Mouse (Mus musculus) T-helper 17 cell (primary cell): ENCODE data around the gene Gabbr2.

Experiments used
- in situ Hi-C, 2 experiments: fragments of 300-600 bp; cut with MboI, MseI; formaldehyde crosslinking; loops; 1 replicate in 1 of 2; 2 replicates in 1 of 2; pipeline ENCODE4 v1.15.1; 2025; ENCODE audit warnings: high pct_unique_total_duplicates in 2 of 2

Gene Gabbr2

GRCm38 (mm10) chr4:46825846-46826529, 165.7 kb downstream of the Gabbr2 start:
- in situ Hi-C loops: no loop called here

DNA sequence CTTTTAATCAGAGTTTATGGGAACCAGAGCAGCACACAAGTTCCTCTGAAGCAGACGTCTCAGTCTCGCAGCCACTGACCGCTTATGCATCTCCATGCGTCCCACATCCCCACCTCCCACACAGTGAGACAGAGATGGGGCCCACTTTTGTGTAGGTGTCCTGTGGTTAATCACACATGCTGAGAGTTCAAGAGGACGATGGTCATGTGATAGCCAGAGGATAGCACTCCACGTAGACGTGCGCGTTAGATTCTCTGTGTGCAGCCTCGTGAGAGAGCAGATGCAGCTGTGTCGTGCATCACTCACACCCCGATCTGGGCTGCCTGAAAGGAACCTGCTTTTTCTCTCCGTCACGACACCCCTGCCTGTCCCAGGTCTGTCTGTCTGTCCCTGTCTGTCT, 167.9 kb downstream of the Gabbr2 start:
- in situ Hi-C loops: no loop called here

DNA sequence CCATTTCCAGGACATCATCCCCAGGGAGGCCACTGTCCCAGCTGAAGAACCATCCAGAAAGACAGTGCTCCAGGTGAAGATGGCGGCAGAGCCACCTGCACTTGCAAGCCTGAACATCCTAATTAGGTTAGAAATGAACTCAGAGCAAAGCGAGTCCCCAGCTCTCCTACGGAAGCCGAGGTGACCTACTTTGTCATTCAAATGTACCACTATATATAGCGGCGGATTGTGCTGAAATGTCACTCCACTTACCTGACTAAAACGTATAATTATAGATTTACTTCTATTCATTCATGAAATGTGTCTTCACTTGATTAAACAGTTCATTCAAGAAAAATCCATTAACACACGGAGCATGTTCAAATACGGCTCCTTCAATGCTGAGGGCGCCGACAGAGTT, 170.0 kb downstream of the Gabbr2 start:
- in situ Hi-C loops: no loop called here

- in situ Hi-C loops: no loop called here
Measured at GRCm38 (mm10) chr4:46814954-46815353, 176.7 kb downstream of the Gabbr2 start.

DNA sequence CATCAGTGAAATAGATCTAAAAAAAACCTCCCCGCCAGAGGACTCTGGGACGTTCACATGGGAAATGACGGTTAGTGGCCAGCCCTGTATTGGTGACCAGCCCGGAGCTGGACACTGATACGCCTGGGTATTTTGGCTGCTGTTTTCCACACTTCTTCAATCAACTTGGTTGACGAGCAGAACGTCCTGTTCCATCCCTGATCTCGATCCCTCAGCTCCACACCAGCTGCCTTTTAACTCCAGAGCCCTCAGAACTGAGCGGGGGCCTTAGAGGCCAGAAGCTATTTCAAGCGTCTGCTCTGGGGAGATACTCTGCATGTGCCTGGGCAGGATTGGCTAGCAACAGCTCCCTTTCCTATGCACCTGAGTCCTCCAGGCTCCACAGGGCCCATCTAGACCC, 177.4 kb downstream of the Gabbr2 start:
- in situ Hi-C loops: no loop called here

- in situ Hi-C loops: no loop called here
Measured at GRCm38 (mm10) chr4:46811165-46811564, 180.5 kb downstream of the Gabbr2 start.

GRCm38 (mm10) chr4:46806876-46807275, 184.8 kb downstream of the Gabbr2 start:
- in situ Hi-C loops: no loop called here

- in situ Hi-C loops: no loop called here
Measured at GRCm38 (mm10) chr4:46805910-46806309, 185.8 kb downstream of the Gabbr2 start.

DNA sequence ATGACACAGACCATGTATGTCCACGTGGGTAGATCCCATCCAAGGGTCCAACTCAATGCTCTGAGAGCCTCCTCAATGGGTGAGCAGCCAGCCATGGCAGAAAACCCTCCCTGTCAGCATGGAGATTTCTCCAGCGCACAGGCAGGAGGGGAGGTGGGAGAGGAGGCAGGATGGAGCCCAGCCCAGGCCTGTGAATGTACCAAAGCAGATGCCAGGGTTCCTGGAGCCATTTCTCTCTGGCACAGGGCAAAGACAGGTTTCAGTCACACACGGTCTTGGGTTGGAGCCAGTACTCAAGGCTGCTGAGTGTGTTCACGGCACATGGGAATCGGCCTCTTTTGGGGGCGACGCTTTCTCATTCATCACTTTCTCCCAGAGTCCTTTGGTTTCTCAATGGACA, 189.3 kb downstream of the Gabbr2 start:
- in situ Hi-C loops: no loop called here

- in situ Hi-C loops: no loop called here
Measured at GRCm38 (mm10) chr4:46799904-46800303, 191.8 kb downstream of the Gabbr2 start.

DNA sequence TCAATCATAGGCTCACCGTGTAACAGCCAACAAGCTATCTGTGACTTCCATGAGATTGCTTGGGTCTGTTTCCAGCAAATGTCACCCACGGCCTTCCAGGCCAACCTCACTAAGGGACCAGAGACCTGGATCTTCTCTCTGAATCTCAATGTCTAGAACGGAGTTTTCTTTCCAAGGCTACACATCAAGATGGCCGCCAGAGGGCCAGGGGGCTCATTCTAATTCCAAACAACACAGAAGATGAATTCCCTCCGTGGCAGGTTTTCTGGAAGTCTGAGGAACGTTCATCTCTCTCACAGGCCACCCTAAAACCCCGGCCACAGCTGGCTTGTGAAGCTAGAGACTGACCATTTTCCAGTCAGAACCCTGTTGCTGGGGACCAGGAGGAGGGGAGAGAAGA, 196.0 kb downstream of the Gabbr2 start:
- in situ Hi-C loops: no loop called here

GRCm38 (mm10) chr4:46794583-46794982, 197.1 kb downstream of the Gabbr2 start:
- in situ Hi-C loops: no loop called here

DNA sequence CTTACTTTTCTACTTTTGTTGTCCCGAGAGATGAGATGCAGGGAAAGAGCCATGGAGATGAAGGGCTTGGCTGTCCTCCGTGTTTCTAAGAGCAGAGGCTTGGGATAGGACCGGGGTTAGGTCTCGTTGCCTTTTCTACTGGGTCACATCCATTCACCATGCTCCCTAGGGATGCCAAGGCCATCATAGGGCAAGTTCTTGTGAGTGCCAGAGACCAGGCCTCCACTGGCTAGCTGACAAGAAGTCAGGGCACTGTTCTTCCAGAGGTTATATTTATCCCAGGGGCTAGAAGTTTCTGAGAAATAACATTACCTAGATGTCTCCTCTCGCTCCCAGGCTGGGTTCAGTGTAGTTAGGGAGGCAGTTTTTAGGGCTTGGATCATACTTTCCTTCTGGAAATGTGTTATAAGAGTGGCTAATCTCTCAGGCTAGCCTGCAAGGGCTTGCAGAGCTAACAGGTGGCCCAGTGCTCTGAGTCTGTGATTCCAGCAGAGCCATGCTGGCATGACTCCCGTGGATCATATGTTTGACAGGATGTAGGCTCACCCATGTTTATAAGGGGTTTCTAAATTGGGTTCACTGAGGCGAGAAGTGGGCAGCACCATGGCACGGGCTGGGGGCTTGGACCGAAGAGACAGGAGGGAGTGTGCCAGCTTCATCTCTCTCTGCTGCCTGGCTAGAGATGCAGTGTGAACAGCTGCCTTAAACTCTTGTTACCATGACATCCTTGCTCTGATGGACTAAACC, 199.2 kb downstream of the Gabbr2 start:
- in situ Hi-C loops: no loop called here

DNA sequence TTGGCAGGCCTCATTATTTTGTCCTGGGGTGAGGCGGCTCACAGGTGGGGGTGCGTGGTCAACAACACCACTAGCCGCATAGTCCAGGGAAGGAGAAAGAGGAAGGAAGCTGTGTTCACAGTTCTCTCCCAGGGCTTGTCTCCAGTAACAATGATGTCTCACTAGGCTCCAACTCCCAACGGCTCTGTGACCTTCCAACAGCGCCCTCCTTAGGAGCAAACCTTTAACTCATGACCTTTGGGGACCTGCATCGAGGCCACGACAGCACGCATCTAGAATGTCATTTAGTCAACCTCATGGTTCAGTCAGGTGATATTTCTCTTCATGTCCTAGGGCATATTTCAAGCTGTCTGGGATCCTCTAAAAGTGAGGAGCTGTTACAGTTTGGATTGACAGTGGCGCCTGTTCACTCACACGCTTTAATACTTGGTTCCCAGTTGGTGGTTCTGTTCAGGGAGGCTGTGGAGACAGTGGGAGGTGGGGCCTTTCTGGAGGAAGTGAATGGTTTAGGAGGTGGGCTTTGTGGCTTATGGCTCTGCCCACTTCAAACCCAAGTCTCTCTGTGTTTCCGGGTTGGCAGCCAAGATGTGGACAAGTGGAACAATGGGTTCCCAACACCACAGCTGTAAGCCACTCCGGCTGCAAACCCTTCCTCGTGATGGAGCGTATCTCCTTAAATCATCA, 200.3 kb downstream of the Gabbr2 start:
- in situ Hi-C loops: no loop called here

- in situ Hi-C loops: no loop called here
Measured at GRCm38 (mm10) chr4:46790609-46791267, 200.9 kb downstream of the Gabbr2 start.

DNA sequence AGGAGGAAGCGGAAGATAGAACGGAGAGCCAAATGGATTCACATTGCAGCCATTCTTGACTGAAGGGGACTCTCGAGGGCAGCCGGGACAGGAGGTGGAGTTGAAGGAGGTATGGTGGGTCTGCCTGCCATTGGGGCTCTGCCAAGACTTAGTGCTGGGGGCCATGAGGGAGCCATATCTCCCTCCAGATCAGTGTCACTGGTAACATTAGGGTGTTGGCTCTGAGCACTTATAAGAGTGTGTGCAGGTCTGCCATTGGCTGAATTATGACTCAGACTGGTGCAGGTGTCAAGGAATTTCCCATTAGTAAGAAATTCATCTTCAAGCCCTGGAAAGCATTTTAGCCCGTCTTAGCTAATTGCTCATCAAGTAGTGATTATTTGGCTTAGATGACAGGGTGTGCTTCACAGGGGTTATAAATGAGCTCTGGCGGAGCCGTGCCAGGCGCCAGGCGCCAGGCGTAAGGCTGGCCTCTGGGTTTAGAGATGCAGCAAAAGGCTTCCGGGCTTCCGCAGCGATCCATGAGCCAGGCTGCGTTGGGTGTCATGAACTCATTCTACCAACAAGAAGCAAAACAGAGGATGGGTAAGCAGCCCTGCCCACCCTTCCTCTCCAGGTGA, 207.1 kb downstream of the Gabbr2 start:
- in situ Hi-C loops: loop anchor here in 1 of 2 experiments (10.0 kb wide), 1 partner anchor 1320 kb away; no protein-coding TSS in a partner anchor

DNA sequence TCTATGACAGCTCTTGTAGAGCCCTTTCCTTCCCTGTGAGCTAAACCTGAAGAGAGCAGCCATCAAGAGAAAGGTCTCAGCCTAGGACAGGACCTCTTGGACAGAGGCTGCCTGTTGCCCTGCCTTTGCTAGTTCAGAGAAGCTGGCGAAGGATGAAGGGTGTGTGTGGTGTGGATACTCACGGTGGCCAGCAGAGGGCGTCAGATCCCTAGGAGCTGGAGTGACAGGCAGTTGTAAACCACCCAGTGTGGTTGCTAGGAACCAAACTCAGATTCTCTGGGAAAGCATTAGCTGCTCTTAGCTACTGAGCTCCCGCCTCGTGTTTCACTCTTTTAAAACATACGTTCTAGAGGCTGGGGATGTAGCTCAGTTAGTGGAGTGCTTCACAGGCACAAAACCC, 210.6 kb downstream of the Gabbr2 start:
- in situ Hi-C loops: loop anchor here in 1 of 2 experiments (10.0 kb wide), 1 partner anchor 1324 kb away; no protein-coding TSS in a partner anchor

DNA sequence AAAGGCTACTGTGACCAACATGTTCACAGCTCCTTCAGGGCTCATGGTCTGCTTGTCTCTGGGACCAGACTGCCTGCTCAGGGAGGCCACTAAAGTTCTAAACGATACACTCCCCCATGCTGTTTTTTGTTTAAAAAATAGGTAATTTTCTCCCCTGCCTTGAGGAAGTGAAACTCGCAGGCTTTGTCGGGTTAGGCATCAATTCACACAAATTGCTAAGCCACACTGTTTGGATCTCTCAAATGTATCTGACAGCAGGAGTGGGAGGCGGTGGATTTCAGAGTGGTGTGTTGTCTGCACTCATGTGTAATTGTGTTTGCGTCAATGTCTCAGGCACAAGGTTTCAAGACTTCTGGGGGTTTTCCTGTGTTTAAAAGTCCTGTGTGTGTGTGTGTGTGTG, 215.7 kb downstream of the Gabbr2 start:
- in situ Hi-C loops: loop anchor here in 1 of 2 experiments (10.0 kb wide), 1 partner anchor 259 kb away; no protein-coding TSS in a partner anchor

- in situ Hi-C loops: loop anchor here in 1 of 2 experiments (10.0 kb wide), 1 partner anchor 260 kb away; no protein-coding TSS in a partner anchor
Measured at GRCm38 (mm10) chr4:46774652-46775051, 217.0 kb downstream of the Gabbr2 start.

- in situ Hi-C loops: loop anchor here in 1 of 2 experiments (10.0 kb wide), 1 partner anchor 262 kb away; no protein-coding TSS in a partner anchor
Measured at GRCm38 (mm10) chr4:46773243-46773642, 218.4 kb downstream of the Gabbr2 start.

DNA sequence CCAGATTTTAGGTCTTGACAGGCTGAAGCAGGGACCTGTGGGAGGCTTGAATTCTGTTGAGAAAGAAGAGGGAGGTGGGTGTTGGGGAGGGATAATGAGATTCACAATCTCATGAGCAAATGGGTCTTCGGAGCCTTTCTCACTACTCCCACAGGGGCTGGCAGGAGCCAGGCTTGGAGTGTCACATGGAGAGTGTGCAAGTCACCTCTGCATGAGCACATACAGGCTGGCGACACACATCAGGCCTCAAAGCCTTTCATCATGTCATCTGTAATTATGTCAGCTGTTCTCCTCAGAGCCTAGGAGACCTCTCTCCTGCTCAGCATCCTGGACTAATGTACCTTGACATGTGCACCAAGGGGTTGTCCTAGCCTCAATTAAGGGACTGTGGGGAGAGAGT, 219.1 kb downstream of the Gabbr2 start:
- in situ Hi-C loops: loop anchor here in 1 of 2 experiments (10.0 kb wide), 1 partner anchor 262 kb away; no protein-coding TSS in a partner anchor
